Mouse (Mus musculus) left cerebral cortex, adult 18-20 months (tissue): ENCODE measurements at regions not wholly inside any gene's neighbourhood (a gene's known extent, or its start where the extent isn't known, plus 50 kb on each side); places are given as distances from the start of the nearest gene placed in this dataset.

ENCODE experiments used
- DNase-seq, 2 experiments: peaks; one replicate each; pipeline ENCODE4 v3.0.0; 2021 to 2022; ENCODE audit warnings: low spot score in 2 of 2, mixed read lengths in 1 of 2

- DNase-seq = no peak
Measured at GRCm38 (mm10) chr7:133469106-133469505, 132.9 kb downstream of the Tex36 start.

DNA sequence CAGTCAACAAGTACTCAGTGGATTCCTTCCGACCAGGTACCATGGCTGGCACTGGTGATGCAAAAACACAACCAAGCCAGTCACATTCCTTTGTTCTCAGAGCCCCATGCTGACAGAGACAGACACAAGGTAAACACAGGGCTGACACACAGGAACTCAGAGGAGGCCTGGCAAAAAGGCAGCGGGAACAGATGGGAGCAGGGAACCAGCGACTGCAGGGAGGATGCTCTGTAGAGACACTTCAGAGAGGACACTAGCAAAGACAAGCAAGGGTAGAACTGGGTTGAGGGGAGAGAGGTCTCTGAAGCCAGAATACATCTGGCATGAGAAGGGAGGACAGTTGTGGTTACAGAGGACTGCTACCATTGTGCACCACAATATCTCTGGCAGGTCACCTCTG lies 133.6 kb downstream of the Tex36 start:
- no peak for DNase-seq

DNA sequence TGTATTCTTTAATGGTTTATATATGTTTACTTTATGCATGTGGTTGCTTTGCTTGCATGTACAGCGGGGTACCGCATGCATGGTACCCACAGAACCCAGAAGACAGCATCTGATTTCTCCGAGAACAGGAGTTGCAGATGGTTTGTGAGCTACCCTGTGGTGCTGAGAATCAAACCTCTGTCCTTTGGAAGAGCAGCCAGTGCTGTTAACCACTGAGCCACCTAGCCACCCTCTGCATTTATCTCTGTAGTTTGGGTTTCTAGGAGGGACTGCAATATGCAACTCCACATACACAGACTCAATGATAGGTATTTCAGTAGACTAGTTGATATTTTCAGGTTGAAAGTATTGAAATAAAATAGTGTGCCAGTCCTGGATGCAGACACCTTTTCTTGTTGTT lies 134.4 kb downstream of the Tex36 start:
- no peak for DNase-seq

DNA sequence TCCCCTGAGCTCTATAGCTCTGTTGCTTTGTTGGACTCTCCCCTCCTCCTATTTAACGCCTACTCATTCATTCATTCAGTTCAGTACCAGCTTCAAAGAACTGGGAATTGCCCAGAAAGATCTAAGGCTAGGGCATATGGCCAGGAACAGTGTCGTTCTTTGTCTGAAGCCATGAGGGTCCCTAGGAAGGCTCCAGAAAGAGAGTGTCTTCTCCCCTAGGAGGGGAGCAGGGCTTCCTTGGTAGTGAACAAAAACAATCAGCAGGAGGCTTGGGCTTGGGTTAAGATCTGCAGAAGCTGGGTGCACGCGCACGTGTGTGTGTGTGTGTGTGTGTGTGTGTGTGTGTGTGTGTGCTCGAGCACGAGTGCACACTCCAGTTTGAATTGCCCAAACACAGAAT lies 142.7 kb downstream of the Tex36 start:
- DNase-seq = no peak

GRCm38 (mm10) chr7:133457436-133458324 lies 144.3 kb downstream of the Tex36 start:
- no peak for DNase-seq

- DNase-seq = no peak
Measured at GRCm38 (mm10) chr7:133450246-133450645, 151.7 kb downstream of the Tex36 start.

DNA sequence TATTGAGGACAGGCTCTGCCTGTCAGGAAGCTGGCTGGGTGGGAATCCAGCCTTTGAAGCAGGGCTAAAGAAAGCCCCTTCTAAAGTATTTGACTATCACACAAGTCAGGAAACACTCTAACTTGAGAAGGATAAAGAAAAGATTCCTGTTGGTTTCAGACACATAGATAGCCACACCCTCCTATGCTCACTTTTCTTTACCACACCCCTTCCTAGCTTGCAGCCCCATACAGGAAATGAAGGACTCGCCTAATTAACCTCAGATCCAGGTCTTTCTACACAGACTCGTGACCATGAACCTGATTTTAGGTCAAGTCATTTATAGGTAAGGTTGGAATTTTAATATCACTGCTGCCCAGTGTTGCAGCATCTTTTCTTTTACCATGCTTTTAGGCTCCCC lies 154.9 kb downstream of the Tex36 start:
- DNase-seq = no peak

GRCm38 (mm10) chr7:133441661-133442060 lies 160.3 kb downstream of the Tex36 start:
- DNase-seq = no peak

DNA sequence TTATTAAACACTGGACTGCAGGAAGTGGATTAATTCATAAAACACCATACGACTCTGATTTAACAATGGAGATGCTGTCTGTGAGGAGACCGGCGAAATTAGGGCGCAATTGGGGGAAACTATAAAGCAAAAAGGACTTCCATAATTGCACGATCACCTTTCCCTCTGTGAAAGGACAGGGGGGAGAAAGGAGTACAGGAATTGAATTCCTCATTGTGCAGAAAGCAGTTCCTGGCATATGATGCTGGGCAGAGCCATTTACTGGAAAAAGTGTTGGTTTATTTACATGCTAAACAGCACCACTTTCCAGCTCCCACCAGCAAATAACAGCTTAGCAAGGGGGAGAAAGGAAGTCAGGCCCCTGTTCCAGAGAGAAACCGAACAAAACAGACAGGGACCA lies 160.8 kb downstream of the Tex36 start:
- no peak for DNase-seq

DNA sequence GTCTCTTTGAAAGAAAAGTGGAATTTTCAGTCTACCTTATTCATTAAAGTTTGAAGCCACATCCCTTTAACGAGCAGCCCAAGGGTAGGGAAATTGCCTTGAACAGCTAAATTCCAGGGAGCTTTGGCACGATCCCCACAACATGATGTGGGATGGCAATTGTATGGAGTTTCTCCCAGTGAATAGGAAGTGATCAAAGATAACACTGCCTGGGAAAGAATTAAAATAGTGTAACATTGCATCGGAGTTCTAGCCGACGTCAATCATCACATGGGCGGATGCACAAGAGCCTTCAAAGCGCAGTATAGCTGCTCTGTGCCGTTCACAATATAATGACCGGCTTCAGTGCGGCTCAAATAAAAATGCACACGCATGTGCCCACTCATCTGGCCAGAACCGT lies 161.2 kb downstream of the Tex36 start:
- DNase-seq = no peak

GRCm38 (mm10) chr7:133440086-133440485 lies 161.9 kb downstream of the Tex36 start:
- no peak for DNase-seq

DNA sequence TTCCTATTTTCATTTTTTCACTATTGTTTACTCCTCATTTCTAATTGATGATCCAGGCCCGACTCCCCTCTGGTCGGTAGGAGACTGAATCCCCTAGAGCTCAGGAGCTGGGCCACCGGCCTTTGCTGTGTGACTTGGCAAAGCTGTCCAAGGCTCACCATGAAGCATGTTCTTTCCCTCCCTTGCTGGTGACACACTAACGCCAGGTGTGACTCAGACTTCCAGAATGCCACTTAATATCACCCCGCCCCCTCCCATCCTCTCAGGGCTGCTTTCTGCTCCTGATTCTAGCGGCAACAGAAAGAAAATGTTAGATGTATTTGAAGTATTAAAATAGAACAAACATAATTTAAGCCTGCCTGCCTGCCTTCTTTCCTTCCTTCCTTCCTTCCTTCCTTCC lies 163.3 kb downstream of the Tex36 start:
- DNase-seq = no peak

DNA sequence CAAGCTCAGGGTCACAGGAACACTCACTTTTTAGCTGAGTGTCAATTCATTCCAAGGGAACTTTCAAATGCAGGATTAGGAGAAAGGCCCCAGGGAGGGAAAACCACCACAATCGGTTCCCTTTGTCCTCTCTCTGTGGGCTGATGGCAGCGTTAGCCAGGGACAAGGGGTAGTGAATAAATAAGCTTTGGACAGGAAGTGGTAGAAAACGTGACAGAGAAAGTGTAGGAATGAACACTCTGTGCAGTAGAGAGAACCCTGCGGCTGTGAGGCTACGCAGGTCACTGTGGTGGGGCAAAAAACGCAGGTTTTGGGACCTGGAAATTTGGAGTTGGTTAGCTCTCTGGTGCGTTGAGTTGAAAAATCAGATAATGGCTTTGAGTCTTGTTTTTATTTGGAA lies 164.1 kb downstream of the Tex36 start:
- no peak for DNase-seq

DNA sequence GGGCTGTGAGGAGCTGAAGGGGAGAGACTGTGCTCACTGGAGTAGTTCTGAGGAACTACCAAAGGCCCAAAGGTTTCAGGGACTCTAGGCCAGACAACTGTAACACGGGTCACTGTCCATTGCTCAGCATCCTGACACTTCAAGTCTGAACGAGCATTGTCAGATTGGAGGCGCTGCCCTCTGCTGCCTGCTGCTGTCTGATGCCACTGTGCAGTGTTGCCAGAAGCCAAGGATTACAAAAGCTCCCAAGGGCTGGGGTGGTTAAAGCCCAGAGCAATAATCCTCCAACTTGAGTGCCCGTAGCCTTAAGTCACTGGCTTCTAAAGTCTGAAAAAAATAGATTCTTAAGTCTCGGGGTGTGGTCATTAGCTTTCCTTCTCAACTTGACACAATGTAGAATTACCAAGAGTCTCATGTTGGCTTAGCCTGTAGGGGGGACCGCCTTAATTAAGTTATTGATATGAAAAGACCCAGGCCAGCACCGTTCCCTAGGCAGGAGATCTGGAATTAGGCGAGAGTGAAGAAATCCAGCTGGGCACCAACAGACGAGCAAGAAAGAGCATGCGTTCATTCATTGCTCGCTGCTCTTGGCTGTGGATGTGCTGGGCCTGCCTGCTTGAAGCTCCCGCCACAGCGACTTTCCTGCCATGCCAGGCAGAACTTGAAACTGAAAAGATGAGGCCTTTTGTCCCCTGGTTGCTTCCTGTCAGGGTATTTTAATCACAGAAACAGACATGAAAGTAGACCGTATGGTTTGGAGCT lies 166.2 kb downstream of the Tex36 start:
- no peak for DNase-seq

GRCm38 (mm10) chr7:133434027-133434820 lies 167.7 kb downstream of the Tex36 start:
- no peak for DNase-seq

DNA sequence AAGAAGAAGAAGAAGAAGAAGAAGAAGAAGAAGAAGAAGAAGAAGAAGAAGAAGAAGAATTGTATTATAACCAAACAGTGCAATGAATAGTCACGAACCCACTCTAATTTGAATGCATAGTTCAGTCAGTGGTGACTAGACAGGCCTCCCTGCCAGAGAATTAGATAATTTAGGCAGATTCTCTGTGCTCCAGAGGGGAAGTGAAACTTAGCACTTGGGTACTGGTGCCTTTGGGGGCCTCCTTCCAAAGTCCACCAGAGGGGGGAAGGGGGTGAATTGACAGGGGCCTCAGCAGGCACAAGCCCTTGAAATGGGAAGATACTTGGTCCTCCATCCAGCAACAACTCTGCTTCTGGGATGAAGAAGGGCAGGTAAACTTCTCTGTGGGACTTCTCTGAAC lies 169.6 kb downstream of the Tex36 start:
- no peak for DNase-seq

DNA sequence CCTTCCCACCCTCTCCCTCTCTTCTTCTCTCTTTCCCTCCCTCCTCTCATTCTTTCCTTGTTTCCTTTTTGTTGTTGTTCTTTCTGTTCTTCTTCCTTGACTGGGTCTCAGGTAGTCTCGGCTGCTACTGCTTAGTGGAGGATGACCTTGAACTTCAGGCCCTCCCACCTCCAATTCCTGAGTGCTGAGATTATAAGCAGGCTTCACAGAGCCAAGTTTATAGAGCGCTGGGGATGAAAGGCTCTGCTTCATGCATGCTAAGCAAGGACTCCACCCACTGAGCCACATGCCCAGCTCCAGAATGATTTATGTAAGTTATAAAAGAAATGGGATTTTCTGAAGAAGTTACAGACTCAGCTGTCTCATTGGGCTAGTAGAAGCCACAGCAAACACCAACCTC lies 199.9 kb downstream of the Tex36 start:
- no peak for DNase-seq

DNA sequence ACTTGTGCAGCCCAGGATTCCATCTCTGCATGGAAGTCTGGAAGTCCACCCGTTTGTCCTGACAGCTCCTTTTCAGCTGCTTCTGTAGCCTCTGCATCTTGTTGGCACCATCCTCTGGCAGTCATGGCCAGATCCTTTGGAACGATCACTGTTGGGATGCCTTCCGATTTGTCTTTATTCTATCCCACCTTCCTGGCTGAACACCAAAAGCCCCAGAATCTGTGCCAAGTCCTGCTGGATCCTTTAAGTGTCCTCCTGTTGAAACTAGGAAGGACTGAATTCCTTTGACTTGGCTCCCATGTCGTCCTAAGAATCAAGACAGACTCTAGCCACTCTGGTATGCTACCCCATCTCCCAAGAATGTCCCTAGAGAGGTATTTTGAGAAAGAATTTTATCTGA lies 201.3 kb downstream of the Tex36 start:
- no peak for DNase-seq

GRCm38 (mm10) chr7:133388716-133389115 lies 213.2 kb downstream of the Tex36 start:
- DNase-seq = no peak

DNA sequence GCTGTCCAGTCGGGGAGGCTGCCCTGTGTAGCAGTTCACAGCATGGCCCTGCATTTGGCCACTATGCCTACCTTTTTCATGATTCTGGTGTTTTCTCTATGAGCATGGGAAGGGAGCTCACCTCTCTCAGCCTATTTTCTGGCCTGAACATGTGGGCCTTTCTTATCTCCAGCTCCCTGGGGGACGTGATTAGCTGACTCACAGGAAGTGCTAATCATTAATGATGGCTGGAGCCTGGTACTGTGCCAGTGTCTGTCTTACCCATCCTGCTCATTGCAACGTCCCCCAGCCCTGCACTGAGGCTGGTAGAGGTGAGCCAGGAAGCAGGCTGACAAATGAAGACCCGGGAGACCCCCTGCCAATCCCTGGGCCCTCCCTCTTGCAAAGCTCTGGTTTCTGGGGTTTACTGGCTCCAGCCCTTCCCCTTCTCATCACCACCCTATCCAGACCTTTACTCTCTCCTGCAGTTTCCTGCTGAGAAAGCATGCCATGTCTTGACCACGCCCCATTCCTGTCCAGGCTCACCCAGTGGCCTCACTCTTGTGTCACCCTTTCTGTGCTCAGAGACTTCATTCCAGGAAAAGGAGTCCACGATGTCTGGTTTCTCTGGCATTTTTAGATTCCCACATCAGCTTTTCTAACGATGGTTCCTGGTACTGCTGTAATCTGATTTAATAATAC lies 219.8 kb downstream of the Tex36 start:
- no peak for DNase-seq

- no peak for DNase-seq
Measured at GRCm38 (mm10) chr7:133379373-133379772, 222.6 kb downstream of the Tex36 start.
